Mouse (Mus musculus) neural tube, embryonic 14.5 days (tissue): ENCODE data around the gene Zfp408. TPM values are rescaled to one million over a fixed set of nuclear protein-coding genes. Genes with fewer than 3 reads are reported as not detected.

Source experiments
- ATAC-seq: fragments of 200-750 bp; cut with Nextera tagmentation; 2 replicates; pipeline ENCODE4 v1.8.0; 2017; ENCODE audit warnings: low read depth, mild to moderate bottlenecking, moderate TSS enrichment, moderate library complexity
- H3K27ac ChIP-seq: fragments of 300-500 bp; sonication (generic); 2 replicates; pipeline ENCODE4 v1.5.1; 2014; ENCODE audit warnings: low read depth, mild to moderate bottlenecking, control low read depth, low read length, moderate library complexity, mixed read lengths
- H3K27me3 ChIP-seq: fragments of 300-500 bp; sonication (generic); 2 replicates; pipeline ENCODE4 v1.6.1; 2014; ENCODE audit warnings: low read length; ENCODE audit not compliant: control insufficient read depth, insufficient read depth
- H3K36me3 ChIP-seq: fragments of 300-500 bp; sonication (generic); 2 replicates; pipeline ENCODE4 v1.6.1; 2014; ENCODE audit warnings: low read length, mixed read lengths; ENCODE audit not compliant: control insufficient read depth, insufficient read depth
- H3K4me1 ChIP-seq: fragments of 300-500 bp; sonication (generic); 2 replicates; pipeline ENCODE4 v1.6.1; 2014; ENCODE audit warnings: low read length; ENCODE audit not compliant: control insufficient read depth, insufficient read depth
- H3K4me2 ChIP-seq: fragments of 300-500 bp; sonication (generic); 2 replicates; pipeline ENCODE4 v1.6.1; 2014; ENCODE audit warnings: mild to moderate bottlenecking, low read depth, low read length, control low read depth
- H3K4me3 ChIP-seq: fragments of 300-500 bp; sonication (generic); 2 replicates; pipeline ENCODE4 v1.5.1; 2014; ENCODE audit warnings: low read depth, low read length, control low read depth, mixed read lengths
- H3K9ac ChIP-seq: fragments of 300-500 bp; sonication (generic); replicated peaks from 2 replicates; pipeline ENCODE4 v1.6.1; 2014; ENCODE audit warnings: low read depth, mild to moderate bottlenecking, control low read depth, low read length, mixed read lengths
- H3K9me3 ChIP-seq: fragments of 300-500 bp; sonication (generic); 2 replicates; pipeline ENCODE4 v1.6.1; 2016; ENCODE audit warnings: low read length; ENCODE audit not compliant: control insufficient read depth
- WGBS: fragments of 180-500 bp; shearing (Covaris S2); extraction: QIAGEN DNeasy Blood & Tissue Kit; methylation state at CpG from one replicate; pipeline ENCODE4 v1.1.7; 2014; 5-methylcytosine and 5-hydroxymethylcytosine counted together
- polyA plus RNA-seq: library from polyadenylated mRNA; unstranded; fragments of >200 nt; fragmentation: Nextera tagmentation; extraction: Ambion mirVana; gene quantifications from 2 replicates; pipeline ENCODE4 v1.2.1, GENCODE M21; 2014

The Zfp408 gene
- polyA plus RNA-seq, 1 experiment from 2014 or later = 9.3 TPM

DNA sequence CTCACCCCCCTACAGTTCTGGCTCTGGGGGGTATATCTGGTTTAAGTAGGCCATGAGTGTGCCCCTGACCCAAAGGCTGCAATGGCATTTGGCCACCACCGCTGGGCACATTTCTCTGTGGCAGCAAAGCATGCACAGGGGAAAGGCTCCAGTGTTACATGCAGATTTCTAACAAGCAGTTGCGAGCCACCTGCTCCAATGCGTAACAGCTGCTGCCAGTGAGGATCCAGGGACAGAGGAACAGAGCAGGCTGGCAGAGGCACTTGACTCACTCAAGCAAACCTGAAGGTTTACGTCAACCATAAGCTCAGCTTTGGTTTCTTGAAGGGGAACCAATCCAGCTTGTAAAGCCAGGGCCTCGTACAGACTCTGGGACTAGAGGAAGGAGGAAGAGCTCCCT, 25.3 kb upstream of the Zfp408 start:
- Histone ChIP-seq H3K4me3 (no peak overlapping the region), H3K27ac (no peak overlapping the region), H3K9ac (no peak overlapping the region), H3K9me3 (no peaks in the 10 kb centered on the region), H3K4me1 (no peaks in the 10 kb centered on the region), H3K36me3 (peaks cover 53% of the 10 kb centered on the region), H3K27me3 (no peaks in the 10 kb centered on the region), H3K4me2 (no peak overlapping the region)
- ATAC-seq = no peak
- 93% methylated on average over 5 of the region's 5 CpGs for WGBS

DNA sequence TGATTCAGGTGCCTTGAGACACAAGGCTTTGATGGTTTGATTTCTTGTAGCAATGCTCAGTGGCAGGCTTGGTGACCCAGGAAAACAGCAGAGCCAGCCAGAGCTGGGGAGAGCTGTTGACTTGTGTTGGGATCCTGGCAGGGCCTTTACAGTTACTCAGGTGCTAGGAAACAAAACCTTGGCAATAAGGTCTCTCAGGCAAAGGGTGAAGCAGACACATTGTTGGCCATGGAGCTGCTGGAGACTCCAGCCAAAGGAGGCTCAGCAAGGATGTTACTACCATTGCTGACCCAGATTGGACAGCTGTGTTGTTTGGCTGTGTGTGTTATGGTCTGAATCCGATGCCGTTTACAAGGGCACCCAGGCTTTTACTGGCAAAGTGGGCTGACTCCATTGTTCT, 24.0 kb upstream of the Zfp408 start:
- WGBS = 63% methylated on average over 2 of the region's 2 CpGs
- Histone ChIP-seq H3K9me3 (no peaks in the 10 kb centered on the region), H3K4me2 (no peak overlapping the region), H3K4me3 (no peak overlapping the region), H3K27ac (no peak overlapping the region), H3K27me3 (no peaks in the 10 kb centered on the region), H3K36me3 (peaks cover 63% of the 10 kb centered on the region), H3K4me1 (no peaks in the 10 kb centered on the region), H3K9ac (no peak overlapping the region)
- no peak for ATAC-seq

DNA sequence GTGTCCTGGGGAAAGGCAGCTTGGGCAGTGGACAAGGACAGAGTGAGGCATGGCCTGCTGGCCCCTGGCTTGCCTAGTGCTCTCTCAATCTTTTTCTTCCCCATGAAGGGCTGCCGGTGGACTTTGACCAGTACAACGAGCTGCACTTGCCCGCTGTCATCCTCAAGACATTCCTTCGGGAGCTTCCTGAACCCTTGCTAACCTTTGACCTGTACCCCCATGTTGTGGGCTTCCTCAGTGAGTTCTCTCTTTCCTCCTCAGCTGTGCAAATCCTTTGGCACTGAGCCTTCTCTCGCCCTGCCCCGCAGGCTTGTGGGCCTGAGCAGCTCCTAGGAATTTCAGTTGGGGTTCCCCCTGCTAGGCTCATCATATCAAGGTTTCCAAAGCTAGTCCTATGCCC, 20.4 kb upstream of the Zfp408 start:
- Histone ChIP-seq H3K36me3 (peaks cover 64% of the 10 kb centered on the region), H3K4me3 (no peak overlapping the region), H3K4me1 (no peaks in the 10 kb centered on the region), H3K9me3 (no peaks in the 10 kb centered on the region), H3K27ac (no peak overlapping the region), H3K27me3 (no peaks in the 10 kb centered on the region), H3K9ac (no peak overlapping the region), H3K4me2 (no peak overlapping the region)
- no peak for ATAC-seq
- 91% methylated on average over 6 of the region's 6 CpGs for WGBS

DNA sequence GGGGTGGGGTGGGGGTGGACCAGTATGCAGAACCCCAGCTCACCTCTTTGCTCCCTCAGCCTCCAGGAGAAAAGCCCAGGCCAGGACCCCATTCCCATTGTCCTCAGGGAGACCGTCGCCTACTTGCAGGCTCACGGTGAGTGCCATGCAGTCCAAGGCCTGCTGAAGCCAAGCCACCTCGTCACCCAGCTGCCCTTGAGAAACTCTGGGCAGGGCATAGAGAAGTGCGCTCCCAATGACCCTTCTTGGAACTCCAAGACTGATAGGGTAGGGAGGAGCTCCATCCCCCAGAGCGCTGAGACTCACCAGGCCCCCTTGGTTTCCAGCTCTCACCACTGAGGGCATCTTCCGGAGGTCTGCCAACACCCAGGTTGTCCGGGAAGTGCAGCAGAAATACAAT, 19.7 kb upstream of the Zfp408 start:
- H3K27ac ChIP-seq = no peak overlapping the region
- H3K27me3 ChIP-seq = no peaks in the 10 kb centered on the region
- H3K4me2 ChIP-seq = no peak overlapping the region
- H3K4me1 ChIP-seq = no peaks in the 10 kb centered on the region
- H3K4me3 ChIP-seq = no peak overlapping the region
- no peak overlapping the region for H3K9ac ChIP-seq
- WGBS = 91% methylated on average over 8 of the region's 8 CpGs
- no peak for ATAC-seq
- peaks cover 68% of the 10 kb centered on the region for H3K36me3 ChIP-seq
- no peaks in the 10 kb centered on the region for H3K9me3 ChIP-seq

DNA sequence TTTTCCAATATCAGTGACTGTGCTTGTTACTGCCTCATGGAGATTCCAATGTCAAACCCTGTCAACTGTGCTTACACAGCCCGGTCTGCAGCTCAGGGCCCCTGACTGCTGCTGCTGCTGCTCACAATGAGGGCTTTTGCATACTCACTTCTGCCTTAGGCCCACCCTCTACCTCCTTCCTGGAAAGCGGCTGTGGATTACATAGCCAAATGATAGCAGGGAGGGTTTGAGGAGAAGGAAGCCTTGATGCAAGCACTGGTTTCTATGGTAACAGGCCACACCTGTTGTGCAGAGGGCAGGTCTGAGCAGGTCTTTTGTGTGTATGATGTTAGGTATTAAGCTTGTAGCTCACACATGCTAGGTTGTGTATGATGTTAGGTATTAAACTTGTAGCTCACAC, 18.2 kb upstream of the Zfp408 start:
- ATAC-seq = no peak
- Histone ChIP-seq H3K36me3 (peaks cover 72% of the 10 kb centered on the region), H3K27me3 (no peaks in the 10 kb centered on the region), H3K4me2 (no peak overlapping the region), H3K9me3 (no peaks in the 10 kb centered on the region), H3K9ac (no peak overlapping the region), H3K4me3 (no peak overlapping the region), H3K27ac (no peak overlapping the region), H3K4me1 (no peaks in the 10 kb centered on the region)
- 88% methylated on average over 2 of the region's 2 CpGs for WGBS

DNA sequence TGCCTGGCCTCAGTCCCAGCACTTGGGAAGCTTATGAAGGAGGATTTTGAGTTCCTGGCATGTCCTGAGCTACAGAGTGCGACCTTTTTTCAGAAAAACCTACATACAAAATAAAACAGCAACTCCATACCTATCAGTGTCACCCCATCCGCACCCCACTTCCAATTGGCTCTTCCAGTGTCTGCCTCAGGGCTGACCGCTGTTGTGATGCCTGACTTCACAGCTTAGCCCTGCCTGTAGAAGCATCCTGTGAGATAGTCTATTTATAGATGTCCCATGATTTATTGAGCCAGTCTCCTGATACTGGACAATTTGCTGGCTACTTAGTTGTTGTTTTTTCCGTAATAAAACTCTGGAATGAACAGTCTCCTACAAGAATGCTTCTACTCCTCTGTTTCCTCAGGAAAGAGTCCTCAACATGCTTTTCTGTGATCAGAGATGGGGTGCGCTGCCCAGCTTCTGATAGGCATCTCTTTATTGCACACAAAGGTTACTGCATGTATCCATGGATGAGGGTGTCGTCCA, 16.9 kb upstream of the Zfp408 start:
- no peak overlapping the region for H3K27ac ChIP-seq
- H3K36me3 ChIP-seq = peaks cover 75% of the 10 kb centered on the region
- H3K4me3 ChIP-seq = no peak overlapping the region
- no peaks in the 10 kb centered on the region for H3K9me3 ChIP-seq
- H3K27me3 ChIP-seq = no peaks in the 10 kb centered on the region
- H3K4me1 ChIP-seq = no peaks in the 10 kb centered on the region
- no peak overlapping the region for H3K4me2 ChIP-seq
- no peak for ATAC-seq
- 95% methylated on average over 6 of the region's 6 CpGs for WGBS
- no peak overlapping the region for H3K9ac ChIP-seq

DNA sequence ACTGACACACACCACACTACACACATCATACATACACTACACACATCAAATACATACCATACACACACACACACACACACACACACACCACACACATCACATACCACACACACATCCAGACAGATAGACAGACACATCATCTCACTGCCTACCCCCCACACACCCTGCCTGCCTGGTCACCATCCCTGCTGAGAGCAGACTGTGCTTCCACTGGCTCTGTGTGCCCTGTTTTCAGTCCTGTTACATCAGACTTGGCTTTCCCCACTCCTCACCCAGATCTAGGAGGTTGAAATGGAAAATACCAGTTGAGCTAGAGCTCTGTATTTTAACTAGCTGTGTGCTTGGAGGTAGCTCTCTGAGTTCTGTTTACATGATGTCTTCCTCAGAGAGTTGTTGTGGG, 15.2 kb upstream of the Zfp408 start:
- H3K27ac ChIP-seq = no peak overlapping the region
- peaks cover 66% of the 10 kb centered on the region for H3K36me3 ChIP-seq
- H3K9me3 ChIP-seq = no peaks in the 10 kb centered on the region
- ATAC-seq = no peak
- no peak overlapping the region for H3K9ac ChIP-seq
- H3K4me3 ChIP-seq = no peak overlapping the region
- H3K4me2 ChIP-seq = no peak overlapping the region
- H3K27me3 ChIP-seq = no peaks in the 10 kb centered on the region
- no peaks in the 10 kb centered on the region for H3K4me1 ChIP-seq

DNA sequence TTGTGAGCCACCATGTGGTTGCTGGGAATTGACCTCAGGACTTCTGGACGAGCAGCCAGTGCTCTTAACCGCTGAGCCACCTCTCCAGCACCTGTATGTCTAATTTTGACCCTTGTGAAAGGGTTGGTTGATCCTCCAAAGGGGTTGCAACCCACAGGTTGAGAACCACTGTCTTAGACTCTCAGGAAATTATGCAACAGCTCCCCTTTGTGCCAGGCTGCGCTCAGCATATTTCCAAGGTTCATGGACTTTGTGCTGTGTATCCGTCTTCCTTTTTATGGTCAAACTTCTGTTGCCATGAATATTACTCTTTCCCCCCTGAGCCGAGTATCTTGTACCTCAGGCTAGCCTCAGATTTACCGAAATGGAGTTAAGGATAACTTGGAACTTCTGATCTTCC, 11.4 kb upstream of the Zfp408 start:
- WGBS = 92% methylated on average over 6 of the region's 6 CpGs
- H3K4me3 ChIP-seq = no peak overlapping the region
- no peaks in the 10 kb centered on the region for H3K9me3 ChIP-seq
- H3K27ac ChIP-seq = no peak overlapping the region
- ATAC-seq = no peak
- no peak overlapping the region for H3K9ac ChIP-seq
- H3K36me3 ChIP-seq = peaks cover 59% of the 10 kb centered on the region
- H3K27me3 ChIP-seq = no peaks in the 10 kb centered on the region
- no peaks in the 10 kb centered on the region for H3K4me1 ChIP-seq
- H3K4me2 ChIP-seq = no peak overlapping the region

DNA sequence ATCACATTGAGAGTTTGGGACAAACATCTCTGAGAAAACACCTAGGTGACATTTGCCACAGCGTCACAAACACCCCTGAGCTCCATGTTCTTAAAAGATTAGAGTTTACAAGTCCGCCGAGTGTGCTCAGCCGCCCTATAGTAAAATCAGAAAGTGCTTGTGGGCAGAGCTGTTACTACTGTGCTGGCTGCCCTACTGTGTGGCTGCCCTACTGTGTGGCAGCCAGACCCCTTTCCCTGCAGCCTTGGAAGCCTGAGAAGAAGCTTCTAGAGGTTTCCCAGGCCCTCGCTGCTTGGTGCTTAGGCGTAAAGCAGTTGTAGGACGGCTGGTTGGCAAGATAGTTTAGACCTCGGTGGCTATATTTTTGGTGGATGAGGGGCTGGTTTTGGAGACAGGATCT, 10.1 kb upstream of the Zfp408 start:
- Histone ChIP-seq H3K36me3 (peaks cover 64% of the 10 kb centered on the region), H3K27ac (no peak overlapping the region), H3K4me2 (no peak overlapping the region), H3K4me1 (no peaks in the 10 kb centered on the region), H3K27me3 (no peaks in the 10 kb centered on the region), H3K9me3 (no peaks in the 10 kb centered on the region), H3K9ac (no peak overlapping the region), H3K4me3 (no peak overlapping the region)
- 98% methylated on average over 8 of the region's 8 CpGs for WGBS
- no peak for ATAC-seq

DNA sequence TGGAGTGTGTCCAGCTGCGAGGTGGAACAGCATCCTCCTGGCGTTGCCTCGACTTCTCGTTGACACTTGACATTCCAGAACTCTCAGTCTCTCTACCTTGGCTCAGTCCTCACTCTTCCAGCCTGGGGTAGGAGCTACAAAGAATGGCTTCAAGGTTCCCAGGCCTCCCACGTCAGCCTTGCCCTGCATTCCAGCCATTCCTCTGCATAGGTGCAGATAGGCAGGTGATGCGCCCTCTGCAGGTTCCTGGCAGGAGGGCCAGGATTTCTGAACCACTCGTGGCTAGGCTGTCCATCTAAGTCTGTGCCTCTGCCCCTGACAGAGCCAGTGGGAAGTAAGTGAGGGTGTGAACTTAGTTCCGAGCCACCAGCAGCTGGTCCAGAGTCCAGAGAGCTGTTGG, 7.2 kb upstream of the Zfp408 start:
- Histone ChIP-seq H3K4me3 (no peak overlapping the region), H3K9me3 (no peaks in the 10 kb centered on the region), H3K4me2 (no peak overlapping the region), H3K4me1 (no peaks in the 10 kb centered on the region), H3K36me3 (peaks cover 51% of the 10 kb centered on the region), H3K27me3 (no peaks in the 10 kb centered on the region), H3K9ac (no peak overlapping the region), H3K27ac (no peak overlapping the region)
- WGBS = 79% methylated on average over 8 of the region's 8 CpGs
- ATAC-seq = no peak
